Mouse (Mus musculus) lung, adult 18-20 months (tissue): ENCODE results near the gene Zeb2.

ENCODE experiments used
- DNase-seq, 2 experiments: peaks; one replicate each; pipeline ENCODE4 v3.0.0; 2022; ENCODE audit warnings: mixed read lengths in 2 of 2

Gene Zeb2

DNA sequence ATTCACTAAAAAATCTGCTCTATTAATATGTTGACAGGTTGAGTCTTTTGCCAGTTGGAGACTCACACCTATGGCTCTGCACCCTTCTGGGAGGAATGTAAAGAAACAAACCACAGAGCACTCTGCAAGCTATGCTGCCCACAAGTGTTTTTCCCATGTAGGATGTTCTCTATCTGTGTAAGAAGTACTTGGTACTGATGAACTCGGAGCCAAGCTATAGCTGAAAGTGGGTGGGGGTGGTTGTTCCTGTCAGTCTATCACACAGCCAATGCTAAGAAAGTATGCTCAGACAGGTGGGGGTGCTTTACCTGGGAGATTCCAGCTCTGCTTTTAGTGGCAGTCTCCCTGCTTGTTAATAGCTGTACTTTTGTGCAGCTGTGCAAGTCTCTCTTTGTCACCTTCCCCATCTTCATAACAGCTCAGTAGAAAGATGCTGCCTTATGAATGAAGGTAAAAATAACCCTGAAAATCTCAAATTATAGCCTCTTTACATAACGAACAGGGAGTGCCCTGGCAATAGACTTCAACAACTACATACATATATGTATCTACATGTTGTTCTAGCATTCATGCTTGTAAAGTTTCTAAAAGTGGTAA, 22.7 kb downstream of the Zeb2 start:
- DNase-seq, result no peak

DNA sequence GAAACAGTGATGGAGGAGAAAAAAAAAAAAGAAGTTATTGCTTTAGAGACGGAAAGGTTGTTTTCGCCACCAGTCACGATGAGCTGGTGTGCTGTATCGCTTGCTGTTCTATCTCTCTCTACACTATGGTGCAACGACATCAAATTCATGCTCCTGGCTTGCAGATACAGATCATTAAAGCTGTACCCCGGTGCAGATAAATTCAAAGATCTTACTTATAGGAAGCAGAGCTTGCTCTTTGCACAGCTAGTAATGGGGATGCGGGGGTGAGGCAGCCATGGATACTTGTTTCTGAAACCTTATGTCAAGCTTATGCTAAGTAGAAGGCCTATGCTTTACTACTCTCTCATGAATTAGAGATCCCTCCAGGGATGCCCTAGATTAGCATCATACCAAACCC, 23.7 kb downstream of the Zeb2 start:
- DNase-seq, result no peak

DNA sequence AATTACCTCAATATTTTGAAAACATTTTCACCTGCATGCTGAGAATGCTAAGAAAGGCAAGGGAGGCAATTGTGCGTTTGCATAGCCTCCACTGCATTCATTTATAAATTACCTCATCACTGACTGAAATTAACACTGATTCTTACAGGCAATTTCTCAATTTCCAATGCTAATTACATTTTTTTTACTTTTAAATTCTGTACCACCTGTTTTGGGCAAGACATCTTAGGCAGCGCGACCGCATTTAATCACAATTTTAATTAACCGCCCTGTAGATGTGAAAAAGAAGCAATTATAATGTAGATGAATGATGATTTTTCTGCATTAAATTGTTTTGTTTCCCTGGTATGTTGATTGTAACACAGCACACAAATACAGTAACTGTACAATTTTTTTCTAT, 24.5 kb downstream of the Zeb2 start:
- DNase-seq, result no peak

DNA sequence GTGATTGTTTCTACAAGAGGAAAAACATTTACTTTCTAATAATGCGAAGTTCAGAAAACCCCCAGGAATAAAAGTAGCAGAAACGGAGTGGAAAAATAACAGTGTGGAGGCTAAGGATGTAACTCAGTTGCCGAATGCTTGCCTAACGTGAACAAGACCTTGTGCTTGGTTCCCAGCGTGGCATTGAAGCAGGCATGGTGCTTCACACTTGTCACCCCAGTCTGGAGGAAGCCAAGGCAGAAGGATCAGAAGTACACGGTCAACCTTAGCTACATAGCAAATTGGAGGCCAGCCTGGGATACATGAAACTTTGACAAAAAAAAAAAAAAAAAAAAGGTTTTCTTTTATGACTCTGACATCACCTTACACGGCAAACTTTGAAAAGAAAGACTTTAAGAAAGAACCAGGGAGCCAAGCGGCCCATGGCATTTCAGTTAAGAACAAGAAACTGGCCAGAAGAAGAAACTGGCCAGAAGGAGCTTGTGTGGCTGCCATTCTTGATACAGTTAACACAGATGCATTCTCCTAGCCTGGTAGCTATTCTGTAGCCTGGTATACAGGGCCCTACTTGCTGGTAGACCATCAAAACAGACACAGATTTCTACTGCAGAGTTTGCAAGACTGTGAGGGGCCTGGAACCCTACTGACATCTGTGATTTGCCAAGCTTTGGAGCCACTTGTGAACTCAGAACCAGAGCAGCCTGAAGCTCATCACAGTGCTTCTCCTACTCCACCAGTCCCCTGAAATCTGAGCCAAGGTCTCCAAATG, 26.5 kb downstream of the Zeb2 start:
- no peak for DNase-seq

DNA sequence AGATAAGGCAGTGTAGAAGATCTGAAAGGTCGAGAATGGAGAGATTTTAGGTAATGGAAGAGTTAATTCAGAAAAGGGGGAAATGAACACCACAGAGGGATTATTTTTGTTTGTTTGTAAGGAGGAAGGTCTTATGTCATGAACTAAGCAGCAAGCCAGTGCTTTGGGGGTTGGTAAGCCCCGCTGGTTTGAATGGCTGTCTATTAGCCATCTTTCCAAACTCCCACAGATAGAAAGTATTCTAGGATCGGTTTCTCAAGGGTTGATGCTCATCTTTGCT, 28.0 kb downstream of the Zeb2 start:
- DNase-seq, result no peak

DNA sequence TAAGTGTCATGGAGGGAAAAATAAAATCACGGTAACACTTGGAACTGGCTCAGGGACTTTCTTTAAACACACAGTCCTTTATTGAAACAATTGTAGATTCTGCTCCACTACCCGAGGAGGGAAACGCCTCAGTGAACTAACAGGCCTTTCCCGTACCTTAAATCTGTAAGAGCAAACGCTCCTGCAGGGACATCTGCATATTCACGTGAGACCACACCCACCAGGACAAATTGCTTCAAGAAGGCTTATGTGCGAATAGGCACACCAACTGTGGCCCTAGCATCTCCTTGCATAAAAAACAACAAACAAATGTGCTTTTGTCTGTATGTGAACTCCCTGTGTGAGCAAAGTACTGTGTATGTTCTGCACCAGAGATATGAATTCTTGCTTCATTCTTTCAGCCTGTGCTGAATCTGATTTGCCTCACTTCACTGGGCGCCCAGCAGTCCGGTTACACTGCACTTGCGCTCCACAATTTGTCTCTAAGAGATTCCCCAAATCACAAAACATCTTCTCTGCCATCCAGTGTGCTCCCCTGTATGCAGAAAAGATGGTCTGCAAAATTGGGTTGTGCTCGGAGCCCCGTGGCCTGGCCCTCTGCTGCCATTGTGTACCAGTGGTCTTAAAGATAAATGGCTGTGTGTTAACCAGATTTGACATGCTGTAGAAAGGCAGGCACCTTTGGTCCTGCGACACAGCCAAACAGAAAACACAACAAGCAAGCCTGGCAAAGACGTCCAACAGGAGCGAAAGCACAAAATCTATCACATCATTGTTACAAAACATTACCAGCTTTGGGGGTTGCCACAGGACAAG, 28.6 kb downstream of the Zeb2 start:
- no peak for DNase-seq

DNA sequence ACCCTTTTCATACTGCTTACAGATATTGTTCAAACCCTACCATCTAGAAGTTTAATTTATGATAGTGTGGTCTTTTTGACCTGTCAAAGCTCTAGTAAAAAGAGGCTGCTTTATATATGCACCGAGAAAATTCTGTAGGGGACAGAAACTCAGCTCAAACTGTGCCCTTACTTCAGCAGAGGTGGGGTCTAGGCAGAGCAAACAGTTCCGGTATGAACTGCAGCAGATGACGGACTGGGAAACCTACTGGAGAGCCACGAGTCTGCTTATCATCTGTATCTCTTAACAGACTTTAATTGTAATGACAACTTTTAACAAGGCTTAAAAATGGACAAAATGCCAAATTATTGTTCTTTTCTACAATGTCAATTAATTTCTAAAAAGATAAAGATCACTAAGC, 30.0 kb downstream of the Zeb2 start:
- DNase-seq, result no peak

DNA sequence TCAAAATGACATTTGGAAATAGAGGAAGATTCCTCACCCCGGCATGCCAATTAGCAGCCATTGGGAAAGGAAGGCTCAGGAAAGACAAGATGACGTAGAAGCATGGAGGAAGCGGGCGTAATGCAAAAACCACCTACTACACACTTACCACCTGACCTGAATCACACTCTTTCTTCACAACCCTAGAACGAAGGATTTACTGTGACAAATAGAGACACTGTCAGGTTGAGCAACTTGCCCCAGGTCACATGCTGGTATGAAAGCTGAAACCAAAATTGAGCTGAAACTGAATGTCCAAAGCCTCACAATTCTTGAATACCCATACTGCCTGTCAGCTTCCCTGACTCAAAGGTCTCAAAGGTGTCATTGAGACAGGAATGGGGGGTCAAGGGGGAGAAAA, 31.5 kb downstream of the Zeb2 start:
- peak in 1 of 2 experiments; percentile 29 for DNase-seq

DNA sequence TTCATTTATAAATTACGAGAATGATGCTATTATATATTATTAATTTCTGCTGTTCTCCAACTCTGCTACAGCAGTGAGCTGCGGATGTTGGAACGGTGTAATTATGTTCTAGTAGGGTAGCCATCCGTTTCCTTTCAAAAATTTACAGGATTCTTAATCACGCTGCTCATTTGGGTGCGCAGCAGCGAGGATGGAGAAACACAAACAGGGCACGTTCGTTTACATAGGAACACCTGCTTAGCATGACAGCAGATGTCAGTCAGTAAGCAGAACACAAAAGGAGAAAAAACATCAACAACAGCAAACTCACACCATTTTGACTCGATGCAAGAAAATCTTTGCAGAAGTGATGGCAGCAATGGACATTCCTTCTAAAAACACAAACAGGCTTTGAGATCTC, 34.2 kb downstream of the Zeb2 start:
- DNase-seq, result no peak

DNA sequence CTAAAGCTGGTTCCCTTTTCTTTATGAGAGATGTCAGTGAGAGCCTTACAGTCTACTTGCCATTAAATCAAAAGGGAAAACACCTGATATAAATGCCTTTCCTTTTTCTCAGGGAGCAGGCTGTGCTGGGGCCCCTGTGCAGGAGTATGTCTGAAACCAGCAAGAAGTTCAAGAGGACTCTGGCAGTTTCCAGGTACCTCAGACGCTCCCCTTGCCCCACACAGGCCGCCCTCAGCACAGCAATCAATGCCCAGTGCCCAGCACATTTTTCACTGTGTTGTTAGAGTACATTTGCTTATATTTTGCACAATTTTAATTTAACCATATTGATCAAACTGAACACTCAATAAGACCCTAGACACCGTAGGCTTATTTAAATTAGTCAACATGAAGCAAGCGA, 35.6 kb downstream of the Zeb2 start:
- DNase-seq, result no peak

DNA sequence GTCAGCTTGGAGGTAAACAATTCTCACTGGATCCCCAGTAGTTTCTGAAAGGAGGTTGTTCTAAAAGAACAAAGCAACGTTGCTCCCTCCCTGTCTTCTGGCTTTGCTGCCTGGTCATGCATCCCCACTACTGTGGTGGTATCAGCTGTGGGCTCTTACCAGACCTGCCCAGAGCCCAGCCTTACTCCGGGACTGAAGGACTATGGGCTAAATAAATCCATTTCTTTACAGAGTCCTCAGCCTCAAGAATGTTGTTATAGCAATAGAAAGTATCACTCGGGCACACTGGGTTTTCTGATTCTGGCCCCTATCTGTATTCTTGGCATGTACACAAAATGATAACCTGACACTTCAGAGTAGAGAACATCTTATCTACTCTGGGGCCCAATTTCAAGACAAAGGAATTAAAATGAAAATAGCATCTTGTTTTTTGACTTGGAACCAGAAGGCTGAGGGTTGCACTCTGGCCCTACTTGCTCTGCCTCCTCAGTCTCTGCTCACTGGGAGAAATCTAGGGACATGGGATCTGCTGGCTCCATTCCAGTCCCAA, 39.2 kb downstream of the Zeb2 start:
- DNase-seq, result no peak

DNA sequence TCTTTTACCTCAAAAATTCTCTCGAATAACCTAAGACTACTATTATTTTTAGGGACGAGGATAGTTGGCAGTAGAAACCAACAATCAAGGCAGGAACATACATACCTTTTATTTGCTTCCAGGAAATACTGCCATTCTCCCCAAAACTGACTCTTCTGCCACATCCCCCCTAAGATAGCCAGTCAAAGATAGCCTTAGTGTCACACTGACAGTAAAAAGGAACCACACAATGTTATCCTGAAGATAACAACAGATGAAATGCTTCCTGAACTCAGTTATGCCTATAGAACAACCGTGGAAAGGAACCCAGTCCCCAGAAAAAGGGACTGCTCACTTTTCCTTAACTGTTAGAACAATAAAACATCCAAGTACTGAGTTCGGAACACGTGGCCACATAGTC, 39.8 kb downstream of the Zeb2 start:
- DNase-seq, result no peak

DNA sequence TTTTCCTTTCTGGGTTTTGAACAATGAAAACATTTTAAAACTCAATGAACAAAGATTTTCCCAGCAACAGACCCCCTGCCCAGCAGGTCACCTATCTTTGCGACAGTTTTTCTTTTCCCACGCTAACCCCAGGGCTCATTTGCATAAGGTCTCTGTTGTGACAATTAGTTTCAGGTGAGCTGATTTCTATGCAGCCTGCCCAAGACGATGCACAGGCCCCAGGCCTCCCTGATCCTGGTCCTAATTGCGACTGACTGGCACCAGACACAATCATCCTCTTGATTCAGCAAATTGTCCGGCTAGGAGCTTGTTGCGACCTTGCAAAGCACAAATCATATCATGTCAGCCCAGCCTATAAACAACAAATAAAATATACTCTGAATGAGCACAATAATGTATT, 44.2 kb downstream of the Zeb2 start:
- DNase-seq, result no peak

DNA sequence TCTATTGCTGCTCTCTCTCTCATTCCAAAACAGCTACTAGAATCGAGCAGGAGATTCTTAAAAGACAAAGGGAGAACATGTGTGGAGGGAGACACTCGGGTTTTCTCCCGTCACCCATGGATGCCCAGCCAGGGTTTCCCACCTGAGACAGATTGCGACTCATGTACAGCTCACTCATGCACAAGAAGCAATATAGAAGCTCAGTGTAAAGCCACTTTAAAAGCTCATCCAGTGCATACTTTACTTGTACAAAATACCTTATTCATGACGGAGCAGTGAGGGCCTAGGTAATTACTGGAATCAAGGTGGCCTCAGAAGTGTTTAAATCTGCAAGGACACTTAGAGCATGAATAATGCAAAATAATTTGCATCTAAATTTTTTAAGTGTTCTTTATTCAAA, 45.9 kb downstream of the Zeb2 start:
- no peak for DNase-seq

DNA sequence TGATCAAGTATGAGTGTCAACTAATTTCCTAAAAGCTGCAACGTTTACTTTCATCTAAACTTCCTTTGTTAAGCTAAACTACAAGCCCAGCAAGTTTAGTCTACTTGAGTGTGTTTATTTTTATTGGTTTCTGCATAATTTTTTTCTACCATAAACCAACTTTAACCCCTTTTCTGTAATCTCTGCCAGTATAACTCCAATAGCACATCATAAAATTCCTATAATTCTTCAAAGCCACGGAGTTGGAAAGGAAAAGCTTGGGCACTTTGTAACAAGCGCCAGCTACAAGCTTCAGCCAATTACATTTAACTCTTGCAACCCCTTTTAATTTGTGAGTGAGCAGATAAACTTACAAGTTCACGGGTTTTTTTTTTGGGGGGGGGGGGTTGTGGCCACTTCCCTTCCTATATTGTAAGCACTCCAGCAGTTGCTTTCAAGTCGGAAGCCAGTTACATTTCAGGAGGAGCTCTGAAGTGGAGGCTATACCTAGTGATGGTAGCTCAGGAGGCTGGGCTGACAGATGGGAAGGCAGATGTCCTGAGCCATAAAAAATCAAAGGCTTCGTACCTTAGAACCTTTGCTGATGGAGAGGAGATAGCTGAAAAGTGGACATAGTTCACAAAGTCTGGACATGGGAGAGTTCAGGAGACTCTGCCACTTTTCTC, 46.5 kb downstream of the Zeb2 start:
- DNase-seq, result no peak

DNA sequence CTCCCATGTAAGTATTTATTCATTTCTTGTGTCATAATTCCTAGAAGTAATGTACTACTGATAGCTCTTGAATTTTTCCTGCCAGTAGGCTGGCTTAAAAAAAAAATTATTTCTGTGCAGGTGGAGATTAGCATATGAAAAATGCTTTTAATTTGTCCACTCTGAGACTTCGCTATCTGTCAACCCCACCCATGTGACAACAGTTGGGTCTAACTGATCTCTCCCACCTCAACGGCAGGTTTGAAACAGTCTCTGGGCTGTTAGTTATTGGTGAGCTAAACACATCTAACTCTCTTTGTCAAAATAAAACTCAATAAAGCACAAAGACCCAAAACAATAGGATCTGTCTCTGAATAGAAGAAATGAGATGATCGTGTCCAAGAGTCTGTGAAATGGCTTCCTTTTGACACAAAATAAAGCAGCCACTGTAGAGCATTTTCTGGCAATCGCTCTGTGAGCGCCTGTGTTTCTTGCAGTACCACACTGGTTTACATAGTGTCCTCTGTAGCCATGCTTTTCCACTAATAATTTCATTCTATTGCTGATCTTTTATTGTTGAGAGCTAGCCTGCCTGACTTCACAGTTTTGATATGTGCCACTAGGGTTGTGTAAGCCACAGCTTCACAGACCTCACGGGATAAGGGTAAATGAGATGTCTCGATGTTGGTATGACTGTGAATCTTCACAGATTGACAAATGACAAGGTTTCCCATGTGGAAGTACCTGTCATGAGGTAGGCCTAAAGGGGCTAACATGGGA, 48.2 kb downstream of the Zeb2 start:
- DNase-seq, result no peak

DNA sequence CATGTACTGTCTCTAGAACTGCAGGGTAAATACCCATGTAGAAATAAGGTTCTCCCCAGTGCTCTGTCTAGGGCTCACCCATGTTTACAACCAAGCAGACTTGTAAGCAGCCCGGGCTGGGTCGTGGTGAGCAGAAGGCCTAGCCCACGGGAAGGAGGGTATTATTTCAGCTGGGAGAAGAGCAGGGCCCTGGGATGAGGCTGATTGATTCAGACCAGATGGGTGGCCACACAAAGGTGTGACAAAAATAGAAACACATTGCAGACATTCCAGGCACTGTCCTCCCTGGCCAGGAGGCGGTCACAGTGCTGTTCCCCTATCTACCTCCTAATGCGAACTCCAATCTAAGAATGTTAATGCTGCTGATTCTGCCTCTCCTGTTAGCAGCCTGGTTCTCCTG, 50.1 kb downstream of the Zeb2 start:
- no peak for DNase-seq

DNA sequence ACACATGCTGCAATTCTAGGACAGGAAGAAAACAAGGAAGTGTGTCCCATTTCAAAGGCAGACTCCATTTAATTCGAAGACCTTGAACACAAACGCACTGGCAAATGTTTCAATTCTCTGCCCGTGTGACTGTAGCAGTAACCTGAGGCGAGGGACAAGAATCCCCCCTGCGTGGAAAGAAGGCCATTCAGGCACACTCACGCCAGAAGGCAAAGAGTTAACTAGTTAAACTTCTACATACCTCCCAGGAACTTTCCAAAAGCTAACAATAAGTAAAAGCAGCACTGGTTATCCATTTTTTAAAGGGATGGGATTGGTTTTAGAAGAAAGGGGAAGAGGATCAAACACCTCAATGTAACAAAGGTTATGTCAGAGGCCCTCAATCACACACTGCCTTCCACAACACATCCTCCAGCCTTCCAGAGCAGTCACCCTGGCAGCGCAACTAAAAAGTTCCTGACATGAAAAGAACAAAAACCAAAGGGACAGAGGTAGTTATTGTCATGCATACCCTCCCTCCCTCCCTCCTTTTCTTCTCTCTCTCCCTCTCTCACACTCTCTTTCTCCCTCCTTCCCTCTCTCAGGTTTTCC, 53.8 kb downstream of the Zeb2 start:
- DNase-seq, result no peak

DNA sequence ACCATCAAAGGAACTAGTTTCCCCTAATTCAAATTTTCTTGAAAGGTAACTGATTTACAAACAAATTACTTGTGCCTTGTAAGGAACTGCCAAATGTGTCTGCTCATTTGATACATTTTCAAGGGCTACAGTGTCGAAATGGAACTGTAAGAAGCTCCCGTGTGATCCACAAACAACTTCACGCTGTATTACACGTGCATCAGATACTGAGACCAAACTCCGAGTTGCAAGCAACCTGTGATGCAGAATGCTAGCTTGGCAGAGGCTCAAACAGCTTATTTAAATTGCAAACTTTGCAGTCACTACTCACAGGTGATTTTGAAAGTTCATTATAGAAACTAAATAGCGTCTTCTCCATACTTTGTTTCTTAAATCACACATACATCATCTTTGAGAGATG, 55.1 kb downstream of the Zeb2 start:
- DNase-seq, result no peak

DNA sequence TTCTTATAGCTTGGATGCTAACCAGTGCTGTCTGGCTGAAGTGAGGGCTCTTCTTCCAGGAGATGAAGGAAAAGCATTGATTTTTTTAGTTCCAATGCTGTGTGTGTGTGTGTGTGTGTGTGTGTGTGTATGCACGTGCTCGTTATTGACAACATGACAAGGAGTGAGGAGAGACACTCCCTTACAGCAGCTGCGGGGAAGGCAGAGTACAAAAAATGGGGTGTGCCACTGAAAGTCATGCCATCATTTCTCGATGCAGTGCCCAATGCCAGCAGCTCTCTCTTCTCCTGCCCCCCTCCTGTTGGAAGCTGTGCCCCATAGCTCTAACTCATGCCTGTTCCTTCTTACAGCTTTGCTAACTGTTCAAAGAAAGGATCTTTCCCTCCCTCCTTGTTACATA, 56.4 kb downstream of the Zeb2 start:
- no peak for DNase-seq

DNA sequence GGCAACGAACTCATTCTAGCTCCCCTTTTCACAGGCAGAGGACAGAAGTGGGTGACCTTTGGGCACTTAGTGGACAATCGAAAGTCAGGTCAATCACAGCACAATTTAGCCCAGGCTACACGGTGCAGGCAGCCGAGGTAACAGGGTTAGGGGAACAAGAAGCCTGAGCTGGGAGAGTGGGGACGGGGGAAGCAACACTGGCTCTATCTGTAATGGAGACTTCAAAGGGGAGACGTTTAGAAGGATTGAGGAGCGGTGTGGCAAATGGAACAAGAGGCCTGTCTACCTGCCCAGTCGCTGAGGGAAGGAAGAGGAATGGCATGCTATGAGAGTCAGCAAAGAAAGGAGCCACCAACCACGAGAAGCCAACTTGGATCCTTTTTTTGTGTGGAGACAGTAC, 57.0 kb downstream of the Zeb2 start:
- DNase-seq, result no peak

DNA sequence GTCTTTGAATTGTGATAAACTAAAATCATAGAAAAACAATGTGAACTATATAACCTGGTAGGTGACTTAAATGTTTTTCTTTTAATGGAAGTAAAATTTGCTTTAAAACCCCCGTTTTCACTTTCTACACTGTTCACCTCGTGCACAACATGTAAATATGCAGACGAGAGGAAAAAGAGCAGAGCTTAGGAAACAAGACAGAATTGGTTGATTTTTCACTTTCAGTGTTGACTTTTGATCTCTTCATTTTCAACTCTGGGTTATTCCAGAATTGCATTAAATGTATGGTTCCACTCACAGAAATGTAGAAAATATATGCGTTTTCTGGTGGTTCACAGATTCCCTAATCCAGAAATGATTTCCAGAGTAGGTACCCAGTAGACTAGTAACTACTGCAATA, 57.6 kb downstream of the Zeb2 start:
- no peak for DNase-seq
